Mouse (Mus musculus) cerebellum, adult 11 months (tissue): ENCODE measurements around the gene Fchsd2.
"Not testable (repeated sequence)": the region's sequence is repeated elsewhere in the genome, so short reads cannot be mapped to it uniquely, and the experiment has no call there.

Experiments used
- DNase-seq: peaks from one replicate; pipeline ENCODE4 v3.0.0; 2022

Fchsd2 gene

GRCm38 (mm10) chr7:101114328-101114727, 21.7 kb downstream of the Fchsd2 start:
- no peak for DNase-seq

DNA sequence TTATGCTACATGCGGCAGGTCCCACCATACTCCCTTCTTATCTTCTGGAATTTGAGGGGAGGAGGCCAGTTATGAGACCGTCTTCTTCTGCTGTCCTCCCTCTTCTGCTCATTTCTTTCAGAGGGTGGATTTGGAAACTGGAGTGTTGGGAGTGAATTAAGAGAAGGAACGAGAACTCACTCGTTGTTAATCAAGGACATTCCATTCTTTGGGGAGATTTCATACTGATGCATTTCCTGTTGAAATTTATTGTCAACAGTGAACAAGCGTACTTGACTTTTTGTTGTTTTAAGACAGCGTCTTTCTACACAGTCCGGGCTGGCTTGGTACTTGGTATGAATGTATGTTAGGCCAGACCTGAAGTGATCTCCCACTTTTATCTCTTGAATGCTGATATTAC, 26.7 kb downstream of the Fchsd2 start:
- DNase-seq: no peak

- DNase-seq: no peak
Observed at GRCm38 (mm10) chr7:101123579-101124347, 31.1 kb downstream of the Fchsd2 start.

DNA sequence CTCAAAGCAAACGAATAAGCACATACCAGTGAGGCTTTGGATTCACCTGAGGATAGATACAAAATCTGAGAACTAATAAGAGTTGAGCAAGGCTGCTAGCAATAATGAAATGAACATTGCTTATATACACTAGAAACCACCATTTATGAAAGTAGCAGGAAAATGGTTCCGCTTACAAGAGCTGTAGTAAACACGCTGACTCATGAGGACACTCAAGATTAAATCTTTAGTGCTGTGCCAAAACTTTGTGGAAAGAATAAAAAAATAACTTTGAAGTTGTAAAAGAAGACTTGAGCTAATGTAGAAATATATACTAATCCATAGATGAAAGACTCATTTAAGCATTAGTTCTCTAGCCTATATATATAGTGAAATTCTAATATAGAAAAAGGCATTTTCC, 35.1 kb downstream of the Fchsd2 start:
- no peak for DNase-seq

DNA sequence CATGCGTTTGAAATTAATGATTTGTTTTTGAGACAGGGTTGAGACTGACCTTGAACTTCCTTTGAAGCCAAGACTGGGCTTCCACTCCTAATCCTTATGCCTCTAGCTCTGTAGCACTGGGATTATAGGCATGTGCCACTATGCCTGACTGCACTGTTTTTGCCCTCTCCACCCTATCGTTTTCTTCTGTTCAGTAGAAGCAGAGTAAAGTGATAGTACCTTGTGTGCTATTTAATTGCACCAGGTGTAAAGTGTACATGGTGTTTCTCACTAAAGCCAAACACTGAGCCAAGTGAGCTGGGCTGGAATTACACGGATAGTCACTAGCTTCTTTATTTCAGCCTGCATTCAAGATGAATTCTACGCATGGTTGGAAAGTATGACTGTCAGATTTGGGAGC, 35.9 kb downstream of the Fchsd2 start:
- no peak for DNase-seq

DNA sequence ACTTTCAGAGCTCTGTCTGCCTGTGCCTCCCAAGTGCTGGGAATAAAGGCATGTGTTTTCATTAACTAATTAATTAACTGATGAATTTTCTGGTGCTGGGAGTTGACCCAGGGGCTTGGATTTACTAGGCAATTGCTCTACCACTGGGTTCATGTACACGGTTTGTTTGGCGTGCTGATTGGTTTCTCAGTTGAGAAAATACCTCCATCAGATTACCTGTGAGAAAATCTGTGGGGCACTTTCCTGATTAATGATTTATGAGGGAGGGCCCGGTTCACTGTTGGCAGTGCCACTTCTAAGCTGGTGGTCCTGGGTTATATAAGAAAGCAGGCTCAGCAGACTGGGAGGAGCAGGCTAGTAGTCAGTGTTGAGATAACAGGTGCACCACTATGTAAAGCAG, 38.0 kb downstream of the Fchsd2 start:
- no peak for DNase-seq

GRCm38 (mm10) chr7:101131281-101131680, 38.6 kb downstream of the Fchsd2 start:
- DNase-seq: no peak

- DNase-seq: no peak
Observed at GRCm38 (mm10) chr7:101133591-101133990, 40.9 kb downstream of the Fchsd2 start.

GRCm38 (mm10) chr7:101134117-101134516, 41.5 kb downstream of the Fchsd2 start:
- no peak for DNase-seq

DNA sequence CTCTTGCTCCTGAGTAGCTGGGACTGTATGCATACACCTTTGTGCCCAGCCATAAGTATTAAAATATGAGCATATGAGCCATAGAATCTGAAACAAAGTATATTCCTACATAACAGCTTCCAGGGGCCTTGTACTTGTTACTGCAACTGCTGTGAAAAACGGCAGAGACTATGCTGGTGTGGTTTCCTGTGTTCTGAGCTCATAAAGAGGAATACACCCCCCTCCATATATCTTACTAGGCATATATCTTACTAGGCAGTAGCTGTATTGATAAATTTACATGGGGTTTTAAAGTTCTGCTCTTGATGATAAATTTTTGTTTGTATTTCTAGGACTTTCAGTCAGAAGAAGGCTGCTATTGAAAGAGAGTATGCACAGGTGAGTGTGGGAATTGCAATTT, 46.2 kb downstream of the Fchsd2 start:
- DNase-seq: no peak

- no peak for DNase-seq
Observed at GRCm38 (mm10) chr7:101142907-101143306, 50.2 kb downstream of the Fchsd2 start.

DNA sequence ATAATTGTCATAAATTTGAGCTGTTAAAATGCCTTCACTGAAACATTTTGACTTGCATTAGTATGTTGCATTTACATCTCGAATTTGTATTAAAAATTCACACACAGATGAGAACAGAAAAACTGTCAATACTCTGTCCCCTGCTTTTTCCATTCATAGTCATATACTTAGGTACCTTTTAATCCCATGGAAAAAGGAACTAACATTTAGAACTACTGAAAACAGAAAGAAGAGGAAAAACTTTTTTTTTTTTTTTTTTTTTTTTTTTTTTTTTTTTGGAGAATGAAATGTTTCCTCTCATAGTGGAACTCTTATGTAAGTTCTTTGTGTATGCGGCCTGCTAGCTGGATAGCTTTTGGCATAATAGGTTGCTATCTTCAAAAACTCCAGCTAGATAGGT, 51.6 kb downstream of the Fchsd2 start:
- DNase-seq: no peak

- DNase-seq: no peak
Observed at GRCm38 (mm10) chr7:101149039-101149438, 56.4 kb downstream of the Fchsd2 start.

DNA sequence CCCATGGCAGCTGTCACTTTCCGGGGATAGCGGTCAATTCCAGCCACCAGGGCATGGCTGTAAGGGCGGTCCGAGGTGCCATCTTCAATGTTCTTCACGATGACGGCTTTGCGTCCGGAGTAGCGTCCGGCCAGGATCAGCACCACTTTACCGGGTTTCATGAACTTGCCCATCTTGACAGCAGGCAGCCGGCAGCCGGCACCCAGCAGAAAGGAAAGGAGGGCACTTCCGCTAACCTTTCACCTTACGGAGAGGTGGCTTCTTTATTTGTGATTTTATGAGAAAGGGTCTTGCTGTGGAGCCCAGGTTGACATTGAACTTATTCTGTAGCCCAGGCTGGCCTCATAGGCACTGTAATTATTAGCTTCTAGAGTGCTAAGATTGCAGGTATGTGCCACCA, 62.2 kb downstream of the Fchsd2 start:
- DNase-seq: not testable (repeated sequence)

DNA sequence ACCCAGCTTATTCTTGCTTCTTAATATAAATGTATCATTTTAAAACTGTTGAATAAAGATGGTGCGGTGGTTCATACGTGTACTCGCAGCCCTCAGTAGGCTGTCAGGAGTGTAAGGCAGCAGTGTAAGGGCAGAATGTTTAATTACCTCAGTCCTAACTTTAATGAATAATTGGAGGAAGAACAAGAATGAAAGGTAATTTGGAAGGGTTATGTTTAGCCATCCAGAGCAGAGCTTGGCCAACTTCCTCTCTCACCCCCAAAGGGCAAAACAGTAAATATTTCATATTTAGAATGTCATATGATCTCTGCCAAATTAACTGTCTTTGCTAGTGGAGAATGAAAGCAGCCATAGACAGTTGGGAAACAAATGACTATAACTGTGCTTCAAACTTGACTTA, 62.6 kb downstream of the Fchsd2 start:
- no peak for DNase-seq

DNA sequence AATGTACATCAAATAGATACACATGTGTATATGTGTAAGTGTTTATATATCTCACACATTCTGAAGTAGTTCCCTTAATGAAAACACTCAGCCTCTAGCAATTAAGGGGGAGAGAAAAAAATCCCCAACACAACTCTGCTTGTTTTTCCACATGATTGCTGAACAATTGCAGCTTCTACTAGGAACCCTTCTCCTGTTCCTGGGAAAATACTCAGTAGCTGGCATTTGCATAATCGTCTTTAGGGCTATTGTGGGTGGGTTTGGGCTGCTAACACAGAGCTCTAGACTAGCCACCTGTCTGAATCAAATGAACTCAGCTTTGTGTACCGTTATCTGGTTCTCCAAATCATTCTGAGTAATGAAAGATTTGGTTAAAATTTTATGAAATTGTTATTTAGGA, 67.6 kb downstream of the Fchsd2 start:
- DNase-seq: no peak

DNA sequence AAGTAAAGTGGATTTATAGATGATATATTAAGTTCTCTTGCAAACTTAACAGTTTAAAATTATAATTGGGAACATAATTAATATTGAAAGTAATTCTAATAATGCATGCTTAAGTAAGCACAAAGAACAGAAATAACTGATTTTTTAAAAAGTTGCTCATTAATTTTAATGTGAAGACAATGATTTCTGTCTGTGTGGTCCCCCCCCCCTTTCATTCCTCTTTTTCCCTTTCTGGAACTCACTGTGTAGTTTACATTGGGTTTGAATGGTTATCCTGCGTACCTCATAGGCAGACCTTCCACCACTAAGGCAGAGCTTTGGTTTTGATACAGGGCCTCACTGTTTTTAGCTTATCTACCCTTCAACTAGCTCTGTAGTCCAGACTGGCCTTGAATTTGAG, 70.1 kb downstream of the Fchsd2 start:
- DNase-seq: no peak

- no peak for DNase-seq
Observed at GRCm38 (mm10) chr7:101163878-101164277, 71.2 kb downstream of the Fchsd2 start.

DNA sequence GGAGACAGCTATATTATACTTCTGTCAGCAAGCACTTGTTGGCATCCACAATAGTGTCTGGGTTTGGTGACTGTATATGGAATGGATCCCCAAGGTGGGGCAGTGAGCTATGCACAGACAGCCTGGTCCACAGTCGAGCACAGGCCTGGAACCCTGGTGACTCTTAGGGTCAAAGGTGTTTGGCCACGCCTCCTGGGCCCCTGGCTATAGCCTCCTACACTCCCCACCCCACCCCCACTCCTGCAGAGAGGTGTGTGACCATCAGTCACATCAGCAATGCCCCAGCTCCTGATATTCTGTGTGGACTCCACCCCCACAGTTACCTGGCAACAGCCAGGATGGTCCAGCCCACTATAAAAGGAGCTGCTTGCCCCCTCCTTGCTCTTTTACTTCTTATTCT, 73.9 kb downstream of the Fchsd2 start:
- no peak for DNase-seq

DNA sequence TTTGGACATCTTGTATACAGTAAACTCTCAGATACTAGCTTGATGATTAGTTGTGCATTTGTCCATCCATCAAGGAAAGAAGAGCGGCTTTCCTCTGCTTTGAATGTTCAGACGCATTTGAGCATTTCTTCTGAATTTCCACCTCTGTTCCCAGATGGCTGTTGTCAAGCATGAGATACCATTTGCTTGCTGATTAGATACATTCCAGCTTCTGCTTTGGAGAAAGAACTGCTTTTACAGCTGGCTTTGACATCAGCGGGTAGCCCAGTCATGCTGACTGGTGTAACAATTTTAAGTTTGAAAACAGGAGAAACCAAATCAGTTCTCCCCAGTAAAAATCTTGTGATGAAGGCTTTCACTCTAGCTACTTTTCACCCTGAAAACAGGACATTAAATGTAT, 77.8 kb downstream of the Fchsd2 start:
- no peak for DNase-seq

GRCm38 (mm10) chr7:101171002-101171401, 78.3 kb downstream of the Fchsd2 start:
- DNase-seq: no peak

DNA sequence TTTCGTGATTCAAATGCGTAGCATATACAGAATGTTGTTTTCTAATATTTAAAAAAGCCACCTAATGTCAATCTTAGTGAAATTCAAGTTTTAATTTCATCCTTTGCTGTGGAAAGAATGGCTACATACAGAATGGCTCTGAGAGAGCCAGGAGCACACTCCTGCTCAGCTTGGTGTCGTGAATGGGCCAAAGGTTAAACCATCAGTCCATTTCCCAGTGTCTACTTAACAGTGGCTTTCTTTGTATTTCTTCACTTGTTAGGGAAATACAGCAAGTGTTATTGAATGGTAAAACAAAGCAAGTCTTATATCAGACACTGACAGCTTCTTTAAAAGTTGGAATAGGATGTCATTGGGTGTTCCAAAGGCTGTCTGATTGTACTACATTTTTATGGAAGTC, 80.7 kb downstream of the Fchsd2 start:
- no peak for DNase-seq

- no peak for DNase-seq
Observed at GRCm38 (mm10) chr7:101178751-101179150, 86.1 kb downstream of the Fchsd2 start.

DNA sequence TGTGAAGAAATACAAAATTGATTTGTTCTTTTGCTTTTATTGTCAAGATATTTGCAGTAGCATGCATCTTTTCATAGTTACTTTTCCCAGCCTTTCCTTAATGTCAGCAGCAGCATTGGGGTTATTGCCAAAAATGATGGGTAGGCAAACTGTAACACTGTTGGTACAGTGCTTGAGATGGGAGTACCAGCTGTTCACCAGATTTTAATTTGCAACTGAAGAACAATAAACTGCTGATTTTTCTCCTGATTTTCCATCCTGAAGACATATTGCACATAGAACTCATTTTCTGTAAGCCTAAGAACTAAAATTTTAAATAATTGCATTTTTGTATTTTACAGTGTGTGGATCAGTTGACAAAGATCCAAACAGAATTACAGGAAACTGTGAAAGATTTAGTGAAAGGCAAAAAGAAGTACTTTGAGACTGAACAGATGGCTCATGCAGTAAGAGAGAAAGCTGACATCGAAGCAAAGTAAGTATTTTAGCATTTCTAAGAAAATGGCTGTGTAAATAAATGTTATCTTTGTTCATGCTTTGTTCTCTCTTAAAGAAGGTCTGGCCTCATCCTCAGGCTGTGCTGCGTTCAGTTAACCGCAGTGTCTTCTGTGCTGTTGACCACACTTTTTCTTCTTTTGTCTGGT, 98.8 kb downstream of the Fchsd2 start:
- DNase-seq: no peak

DNA sequence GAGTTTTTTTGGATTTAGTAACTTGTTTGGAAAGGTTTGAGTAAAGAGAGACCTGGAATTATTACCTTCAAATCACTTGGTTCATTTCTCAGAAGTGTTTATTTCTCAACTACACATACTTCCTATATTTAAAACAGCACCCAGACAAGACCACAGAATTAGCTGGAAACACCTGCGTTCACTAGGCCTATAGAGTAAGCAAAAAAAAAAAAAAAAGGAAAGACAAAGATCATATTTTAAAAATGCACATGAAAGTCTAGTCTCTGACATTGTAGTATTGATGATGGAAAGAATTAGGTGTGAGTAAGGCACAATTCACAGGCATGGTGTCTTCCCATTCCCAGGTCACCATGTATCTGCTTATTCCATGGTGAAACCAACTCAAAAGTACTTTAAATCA, 118.2 kb downstream of the Fchsd2 start:
- DNase-seq: no peak
